Mouse (Mus musculus): ENCODE measurements around the gene Socs4. TPM values are rescaled to one million over a fixed set of nuclear protein-coding genes. Genes with fewer than 3 reads are reported as not detected.

The Socs4 gene
- polyA plus RNA-seq, 1 experiment from 2014 or later = 1.7 TPM

DNA sequence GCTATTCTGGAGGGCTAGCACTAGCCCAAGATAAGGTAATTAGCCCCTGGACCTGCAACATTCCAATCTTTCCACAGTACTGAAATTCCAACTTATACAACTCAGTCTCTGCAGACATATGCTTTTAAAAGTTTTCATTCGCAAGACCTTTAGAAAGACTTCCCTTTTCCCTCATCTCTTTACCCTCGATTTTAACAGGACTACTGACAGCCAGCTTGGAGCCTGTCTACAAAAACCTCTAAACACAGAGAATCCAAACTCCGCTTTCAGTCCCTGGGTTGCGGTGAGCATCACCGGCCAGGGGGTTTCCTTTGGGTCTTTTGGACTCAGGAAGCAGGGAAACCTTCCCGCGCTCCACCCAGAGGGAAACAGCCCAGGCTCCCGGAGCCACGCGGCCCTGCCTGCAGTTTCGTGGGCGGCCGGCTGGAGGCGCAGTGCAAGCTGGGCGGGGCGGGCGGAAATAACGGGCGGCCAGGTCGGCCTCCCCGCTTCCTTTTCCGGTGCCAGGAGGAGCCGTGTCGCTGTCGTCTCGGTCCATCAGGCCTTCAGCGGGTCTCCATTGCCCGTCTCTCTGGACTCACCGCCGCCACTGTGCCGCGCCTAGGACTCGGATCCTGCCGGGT, 21.2 kb downstream of the Socs4 start, which contains the start of gene Mapk1ip1l:
TSS of gene Mapk1ip1l (plus strand) at position 482 of the 623 bp plus-strand sequence.
- Histone ChIP-seq H3K4me3 (ENCODE audit: low read length) (peak within 1 kb of the TSS; percentile 89), H3K4me2 (ENCODE audit: low read length) (peak within 1 kb of the TSS; percentile 86), H3K9me3 (ENCODE audit: control insufficient read depth, low read length) (no peaks in the 10 kb centered on the region), H3K9ac (ENCODE audit: low read depth, low read length) (peak within 1 kb of the TSS; percentile 98), H3K4me1 (ENCODE audit: control insufficient read depth, insufficient read depth, low read depth, low read length) (peaks cover 21% of the 10 kb centered on the region), H3K27me3 (replicated peaks; ENCODE audit: control insufficient read depth, insufficient read depth, low read length) (no peaks in the 10 kb centered on the region), H3K27ac (ENCODE audit: low read depth, low read length) (peak within 1 kb of the TSS; percentile 99), H3K36me3 (ENCODE audit: control insufficient read depth, insufficient read depth, low read length) (no peaks in the 10 kb centered on the region)
- ATAC-seq = peak; percentile 94
- under 1% methylated on average over 34 of the region's 34 CpGs for WGBS

DNA sequence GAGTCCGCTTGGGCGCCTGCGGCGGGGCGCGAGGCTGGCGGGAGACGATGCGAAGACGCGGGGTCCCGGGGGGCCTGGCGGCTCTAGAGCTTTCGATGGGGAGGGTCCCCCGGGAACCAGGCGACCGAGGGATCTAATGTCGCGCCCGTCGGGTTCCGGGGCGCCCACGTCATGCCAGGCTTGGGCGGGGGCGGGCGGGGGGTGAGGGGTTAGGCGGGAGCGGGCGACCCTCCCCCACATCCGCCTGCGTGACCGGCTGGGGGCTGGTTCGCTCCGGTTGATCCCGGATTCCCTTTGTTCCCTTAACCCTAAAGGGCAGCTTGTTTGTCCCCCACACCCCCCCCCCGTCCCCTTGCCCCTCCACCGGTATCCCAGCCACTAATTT, 21.7 kb downstream of the Socs4 start:
- peak overlapping the region; percentile 89 for H3K4me3 ChIP-seq (ENCODE audit: low read length)
- no peaks in the 10 kb centered on the region for H3K36me3 ChIP-seq (ENCODE audit: control insufficient read depth, insufficient read depth, low read length)
- H3K27me3 ChIP-seq (replicated peaks; ENCODE audit: control insufficient read depth, insufficient read depth, low read length) = no peaks in the 10 kb centered on the region
- H3K4me2 ChIP-seq (ENCODE audit: low read length) = peak overlapping the region; percentile 86
- H3K9ac ChIP-seq (ENCODE audit: low read depth, low read length) = peak overlapping the region; percentile 98
- peak; percentile 82 for ATAC-seq
- peaks cover 21% of the 10 kb centered on the region for H3K4me1 ChIP-seq (ENCODE audit: control insufficient read depth, insufficient read depth, low read depth, low read length)
- WGBS = 0% methylated on average over 28 of the region's 38 CpGs
- H3K9me3 ChIP-seq (ENCODE audit: control insufficient read depth, low read length) = no peaks in the 10 kb centered on the region
- H3K27ac ChIP-seq (ENCODE audit: low read depth, low read length) = peak overlapping the region; percentile 99

DNA sequence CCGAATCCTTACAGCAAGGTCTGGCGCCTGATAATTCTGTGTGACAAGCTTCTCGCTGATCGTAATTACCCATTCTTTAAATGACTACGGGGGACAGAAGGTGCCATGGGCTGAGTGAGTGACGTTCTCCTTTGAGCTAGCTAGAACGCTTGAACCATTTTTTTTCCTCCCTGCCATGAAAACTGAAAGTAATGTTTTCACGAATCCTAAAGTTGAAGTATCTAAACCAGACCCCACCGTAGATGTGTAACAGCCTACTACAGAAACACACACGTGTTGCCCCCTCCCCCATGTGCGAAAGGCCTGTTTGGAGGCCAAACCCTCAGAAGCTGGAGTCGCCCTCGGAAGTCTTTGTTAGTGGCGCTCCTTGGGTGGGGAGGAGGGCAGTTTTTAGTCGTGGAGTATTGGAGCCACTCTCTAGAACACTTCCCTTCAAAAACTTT, 22.1 kb downstream of the Socs4 start:
- H3K27me3 ChIP-seq (replicated peaks; ENCODE audit: control insufficient read depth, insufficient read depth, low read length) = no peaks in the 10 kb centered on the region
- 0% methylated on average over 15 of the region's 15 CpGs for WGBS

DNA sequence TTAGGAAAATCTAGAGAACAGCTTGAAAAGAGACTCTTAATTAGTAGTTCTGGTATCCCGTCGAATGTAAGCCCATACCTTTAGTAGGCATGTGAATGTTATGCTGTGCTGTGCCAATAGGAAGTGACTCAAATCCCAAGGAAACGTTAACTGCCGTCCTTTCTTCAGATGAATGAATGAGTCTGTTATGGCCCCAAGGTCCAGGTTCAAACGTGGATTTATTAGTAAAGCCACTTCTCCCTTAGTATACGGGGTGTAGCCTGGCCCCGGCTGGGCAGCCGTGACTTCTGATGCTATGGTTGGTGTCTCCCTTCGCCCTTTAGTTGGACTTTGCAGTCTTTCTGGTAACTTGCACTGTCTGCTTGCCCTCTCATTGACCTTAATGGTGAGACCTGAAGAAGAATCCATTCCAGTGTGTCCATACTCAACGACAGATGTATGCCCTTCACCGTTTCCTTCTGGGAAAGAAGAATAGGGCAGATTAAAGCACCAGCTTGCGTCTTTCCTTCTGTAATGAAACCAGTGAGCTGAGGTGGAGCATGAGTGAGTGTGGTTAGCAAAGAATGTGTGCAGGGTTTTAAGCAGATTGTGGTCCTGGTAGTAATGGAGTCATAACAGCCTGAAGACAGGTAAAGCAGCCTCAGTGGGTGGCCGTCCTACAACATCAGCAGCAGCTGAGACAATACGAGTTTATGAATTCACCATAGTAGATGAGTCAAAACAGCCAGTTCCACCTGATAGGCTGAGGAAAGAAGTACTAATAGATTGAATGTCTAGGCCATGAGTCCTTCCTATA, 26.4 kb downstream of the Socs4 start:
- no peak for ATAC-seq
- peaks cover 17% of the 10 kb centered on the region for H3K4me1 ChIP-seq (ENCODE audit: control insufficient read depth, insufficient read depth, low read depth, low read length)
- no peak overlapping the region for H3K9ac ChIP-seq (ENCODE audit: low read depth, low read length)
- H3K27me3 ChIP-seq (replicated peaks; ENCODE audit: control insufficient read depth, insufficient read depth, low read length) = no peaks in the 10 kb centered on the region
- H3K9me3 ChIP-seq (ENCODE audit: control insufficient read depth, low read length) = no peaks in the 10 kb centered on the region
- no peak overlapping the region for H3K4me3 ChIP-seq (ENCODE audit: low read length)
- WGBS = 83% methylated on average over 14 of the region's 14 CpGs
- H3K4me2 ChIP-seq (ENCODE audit: low read length) = no peak overlapping the region
- no peak overlapping the region for H3K27ac ChIP-seq (ENCODE audit: low read depth, low read length)
- no peaks in the 10 kb centered on the region for H3K36me3 ChIP-seq (ENCODE audit: control insufficient read depth, insufficient read depth, low read length)

More for the DNA sequence above, 22.1 kb downstream of the Socs4 start:
- H3K4me1 ChIP-seq (ENCODE audit: control insufficient read depth, insufficient read depth, low read depth, low read length) = peaks cover 21% of the 10 kb centered on the region
- peak overlapping the region; percentile 89 for H3K4me3 ChIP-seq (ENCODE audit: low read length)
- peak overlapping the region; percentile 99 for H3K27ac ChIP-seq (ENCODE audit: low read depth, low read length)
- H3K36me3 ChIP-seq (ENCODE audit: control insufficient read depth, insufficient read depth, low read length) = no peaks in the 10 kb centered on the region
- H3K4me2 ChIP-seq (ENCODE audit: low read length) = peak overlapping the region; percentile 86
- peak; percentile 57 for ATAC-seq
- no peaks in the 10 kb centered on the region for H3K9me3 ChIP-seq (ENCODE audit: control insufficient read depth, low read length)
- H3K9ac ChIP-seq (ENCODE audit: low read depth, low read length) = peak overlapping the region; percentile 98

DNA sequence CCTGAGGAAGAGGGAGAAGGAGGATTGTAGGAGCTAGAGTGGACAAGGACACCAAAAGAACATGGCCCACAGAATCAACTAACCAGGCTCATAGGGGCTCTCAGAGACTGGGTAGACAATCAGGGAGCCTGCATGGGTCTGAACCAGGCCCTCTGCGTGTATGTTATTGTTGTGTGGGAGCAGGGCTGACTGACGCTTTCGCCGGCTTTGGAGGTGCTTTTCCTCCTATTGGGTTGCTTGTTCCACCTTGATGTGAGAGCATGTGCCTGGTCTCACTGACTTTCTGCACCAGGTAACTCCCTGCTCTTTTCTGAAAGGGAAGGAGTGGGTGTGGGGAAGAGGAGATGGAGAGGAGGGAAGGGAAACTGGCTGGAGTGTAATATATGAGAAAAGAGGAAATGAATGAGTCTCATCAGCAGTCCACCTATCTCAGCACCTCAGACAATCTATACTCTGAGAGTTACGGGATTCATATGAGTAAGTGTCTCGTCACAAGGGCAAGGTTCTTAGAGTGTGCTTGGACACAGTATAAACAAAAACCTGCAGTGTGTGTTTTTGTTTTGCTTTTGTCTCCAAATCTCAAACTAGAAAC, 28.2 kb downstream of the Socs4 start:
- whole genome bisulfite sequencing = 97% methylated on average over 6 of the region's 6 CpGs
- Histone ChIP-seq H3K4me1 (ENCODE audit: control insufficient read depth, insufficient read depth, low read depth, low read length) (peaks cover 7% of the 10 kb centered on the region), H3K27me3 (replicated peaks; ENCODE audit: control insufficient read depth, insufficient read depth, low read length) (no peaks in the 10 kb centered on the region), H3K27ac (ENCODE audit: low read depth, low read length) (no peak overlapping the region), H3K9me3 (ENCODE audit: control insufficient read depth, low read length) (no peaks in the 10 kb centered on the region), H3K36me3 (ENCODE audit: control insufficient read depth, insufficient read depth, low read length) (no peaks in the 10 kb centered on the region), H3K9ac (ENCODE audit: low read depth, low read length) (no peak overlapping the region), H3K4me2 (ENCODE audit: low read length) (no peak overlapping the region), H3K4me3 (ENCODE audit: low read length) (no peak overlapping the region)
- no peak for ATAC-seq

DNA sequence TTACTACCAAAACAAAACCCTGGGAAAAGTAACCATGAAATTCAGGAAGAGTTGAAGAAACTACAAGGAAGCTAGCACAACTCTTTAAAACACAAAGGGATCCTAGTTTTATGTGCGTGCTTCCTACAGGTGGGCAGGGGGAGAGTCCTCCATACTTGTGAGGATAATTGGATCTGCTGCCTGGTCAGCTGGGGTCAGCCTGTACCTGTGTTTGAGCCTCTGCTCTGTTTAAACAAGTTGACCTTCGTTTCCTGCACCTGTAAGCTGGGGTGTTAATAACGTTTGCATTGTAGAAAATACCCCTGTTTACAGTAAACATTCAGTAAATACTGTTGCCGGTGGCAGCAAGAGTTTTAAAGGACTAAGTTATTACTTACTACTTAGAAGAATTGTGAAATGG, 29.2 kb downstream of the Socs4 start:
- WGBS = 88% methylated on average over 4 of the region's 4 CpGs
- ATAC-seq = no peak

DNA sequence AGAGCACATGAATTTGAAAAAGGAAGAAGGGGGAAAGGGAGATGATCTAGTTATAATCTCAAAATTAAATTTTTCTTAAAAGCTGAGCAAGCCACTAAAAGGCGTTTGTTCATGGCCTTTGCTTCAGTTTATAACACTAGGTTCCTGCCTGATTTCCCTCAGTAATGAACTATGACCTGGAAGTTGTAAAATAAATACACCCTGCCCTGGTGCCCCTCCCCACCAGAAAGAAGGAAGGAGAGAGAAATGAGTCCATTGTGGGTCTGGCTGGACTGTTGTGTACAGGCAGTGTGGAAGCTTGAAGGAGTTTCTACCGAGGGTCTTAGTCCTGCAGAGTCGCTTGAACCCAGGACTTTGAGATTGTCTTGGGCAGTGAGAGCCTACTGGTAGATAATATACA, 30.9 kb downstream of the Socs4 start:
- ATAC-seq = no peak
- WGBS = 96% methylated on average over 3 of the region's 3 CpGs
- no peak overlapping the region for H3K9ac ChIP-seq (ENCODE audit: low read depth, low read length)
- no peak overlapping the region for H3K27ac ChIP-seq (ENCODE audit: low read depth, low read length)
- H3K36me3 ChIP-seq (ENCODE audit: control insufficient read depth, insufficient read depth, low read length) = peaks cover 19% of the 10 kb centered on the region
- no peaks in the 10 kb centered on the region for H3K27me3 ChIP-seq (replicated peaks; ENCODE audit: control insufficient read depth, insufficient read depth, low read length)
- H3K4me1 ChIP-seq (ENCODE audit: control insufficient read depth, insufficient read depth, low read depth, low read length) = no peaks in the 10 kb centered on the region; the same call in 1 of the 2 replicates
- no peak overlapping the region for H3K4me2 ChIP-seq (ENCODE audit: low read length)
- no peak overlapping the region for H3K4me3 ChIP-seq (ENCODE audit: low read length)
- H3K9me3 ChIP-seq (ENCODE audit: control insufficient read depth, low read length) = no peaks in the 10 kb centered on the region

More for the DNA sequence above, 29.2 kb downstream of the Socs4 start:
- no peaks in the 10 kb centered on the region for H3K9me3 ChIP-seq (ENCODE audit: control insufficient read depth, low read length)
- peaks cover 8% of the 10 kb centered on the region for H3K36me3 ChIP-seq (ENCODE audit: control insufficient read depth, insufficient read depth, low read length)
- H3K27ac ChIP-seq (ENCODE audit: low read depth, low read length) = no peak overlapping the region
- no peak overlapping the region for H3K9ac ChIP-seq (ENCODE audit: low read depth, low read length)
- H3K4me1 ChIP-seq (ENCODE audit: control insufficient read depth, insufficient read depth, low read depth, low read length) = no peaks in the 10 kb centered on the region; the same call in 1 of the 2 replicates
- H3K4me2 ChIP-seq (ENCODE audit: low read length) = no peak overlapping the region
- H3K4me3 ChIP-seq (ENCODE audit: low read length) = no peak overlapping the region
- no peaks in the 10 kb centered on the region for H3K27me3 ChIP-seq (replicated peaks; ENCODE audit: control insufficient read depth, insufficient read depth, low read length)

DNA sequence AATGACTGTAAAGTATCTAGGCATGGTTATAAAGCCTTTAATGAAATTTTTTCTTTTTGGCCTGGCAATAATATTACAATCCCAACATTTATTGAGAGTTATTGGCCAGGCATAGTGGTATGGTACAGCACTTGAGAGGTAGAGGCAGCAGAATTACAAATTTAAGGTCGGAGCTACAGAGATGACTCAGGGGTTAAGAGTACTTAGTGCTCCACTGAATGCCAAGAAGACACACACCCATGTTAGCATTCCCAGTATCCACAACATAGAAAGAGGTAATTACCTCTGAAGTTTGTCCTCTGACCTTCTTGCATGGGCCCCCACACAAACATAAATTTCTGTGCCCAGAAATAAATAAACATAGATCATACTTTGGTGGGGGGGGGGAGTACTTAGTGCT, 32.3 kb downstream of the Socs4 start:
- no peak for ATAC-seq
- WGBS = 100% methylated on average over 1 of the region's 1 CpGs
- no peaks in the 10 kb centered on the region; the same call in 1 of the 2 replicates for H3K4me1 ChIP-seq (ENCODE audit: control insufficient read depth, insufficient read depth, low read depth, low read length)
- H3K36me3 ChIP-seq (ENCODE audit: control insufficient read depth, insufficient read depth, low read length) = peaks cover 25% of the 10 kb centered on the region
- no peak overlapping the region for H3K9ac ChIP-seq (ENCODE audit: low read depth, low read length)
- no peak overlapping the region for H3K4me3 ChIP-seq (ENCODE audit: low read length)
- no peaks in the 10 kb centered on the region for H3K9me3 ChIP-seq (ENCODE audit: control insufficient read depth, low read length)
- no peak overlapping the region for H3K27ac ChIP-seq (ENCODE audit: low read depth, low read length)
- no peaks in the 10 kb centered on the region for H3K27me3 ChIP-seq (replicated peaks; ENCODE audit: control insufficient read depth, insufficient read depth, low read length)
- H3K4me2 ChIP-seq (ENCODE audit: low read length) = no peak overlapping the region
